Mouse (Mus musculus) retina, embryonic 14.5 days (tissue): Measurements from ENCODE around the gene Hspa12a.

ENCODE experiments used
- DNase-seq: peaks from one replicate; pipeline ENCODE4 v3.0.0-alpha.2; 2015; ENCODE audit warnings: low spot score

The Hspa12a gene

GRCm38 (mm10) chr19:58751504-58751903, 191.9 kb downstream of the Hspa12a start:
- DNase-seq = no peak

GRCm38 (mm10) chr19:58750822-58751221, 192.6 kb downstream of the Hspa12a start:
- DNase-seq = no peak

- no peak for DNase-seq
Measured at GRCm38 (mm10) chr19:58747498-58748000, 195.9 kb downstream of the Hspa12a start.
